Mouse (Mus musculus): Measurements from ENCODE around the gene Ascc3. TPM values are rescaled to one million over a fixed set of nuclear protein-coding genes. Genes with fewer than 3 reads are reported as not detected.

The Ascc3 gene
- polyA plus RNA-seq, 1 experiment, result 5.6 TPM

GRCm38 (mm10) chr10:50843363-50843762, 250.9 kb downstream of the Ascc3 start:
- no peak overlapping the region for H3K4me3 ChIP-seq (ENCODE audit: insufficient read depth, poor library complexity, severe bottlenecking)
- TF ChIP-seq MYOD1 (IDR thresholded peaks at IDR 0.05; ENCODE audit: control insufficient read depth, insufficient read length, low read depth), result no peak
- TF ChIP-seq USF1 (IDR thresholded peaks at IDR 0.05; ENCODE audit: low read depth), result no peak
- TF ChIP-seq CEBPB (IDR thresholded peaks at IDR 0.05; ENCODE audit: low read depth), result no peak
- TF ChIP-seq MYOG (IDR thresholded peaks at IDR 0.05; ENCODE audit: control insufficient read depth, extremely low read depth, insufficient read length), result no peak
- no peak for TF ChIP-seq FOSL1 (IDR thresholded peaks at IDR 0.05; ENCODE audit: insufficient read depth, low read length, poor library complexity, severe bottlenecking)
- TF ChIP-seq MAX (IDR thresholded peaks at IDR 0.05), result no peak
- peaks cover 9% of the 10 kb centered on the region for H3K36me3 ChIP-seq (ENCODE audit: control insufficient read depth, insufficient read depth)
- H3K79me3 ChIP-seq (ENCODE audit: low read depth), result no peaks in the 10 kb centered on the region
- H3K27me3 ChIP-seq (ENCODE audit: control insufficient read depth, insufficient read depth, insufficient read length), result no peaks in the 10 kb centered on the region
- H3K79me2 ChIP-seq (ENCODE audit: control insufficient read depth, insufficient read depth), result no peaks in the 10 kb centered on the region
- H3ac ChIP-seq (ENCODE audit: control insufficient read depth, insufficient read length, low read depth), result no peak overlapping the region

GRCm38 (mm10) chr10:50868202-50868601, 275.7 kb downstream of the Ascc3 start:
- H3K27me3 ChIP-seq (ENCODE audit: control insufficient read depth, insufficient read depth, insufficient read length), result no peaks in the 10 kb centered on the region
- H3K36me3 ChIP-seq (ENCODE audit: control insufficient read depth, insufficient read depth), result no peaks in the 10 kb centered on the region
- no peaks in the 10 kb centered on the region for H3K79me2 ChIP-seq (ENCODE audit: control insufficient read depth, insufficient read depth)
- no peaks in the 10 kb centered on the region for H3K79me3 ChIP-seq (ENCODE audit: low read depth)
- no peak overlapping the region for H3K4me3 ChIP-seq (ENCODE audit: insufficient read depth, poor library complexity, severe bottlenecking)
- H3ac ChIP-seq (ENCODE audit: control insufficient read depth, insufficient read length, low read depth), result no peak overlapping the region
- TF ChIP-seq MAX (IDR thresholded peaks at IDR 0.05) (no peak), FOSL1 (IDR thresholded peaks at IDR 0.05; ENCODE audit: insufficient read depth, low read length, poor library complexity, severe bottlenecking) (no peak), CEBPB (IDR thresholded peaks at IDR 0.05; ENCODE audit: low read depth) (no peak), MYOG (IDR thresholded peaks at IDR 0.05; ENCODE audit: control insufficient read depth, extremely low read depth, insufficient read length) (no peak), MYOD1 (IDR thresholded peaks at IDR 0.05; ENCODE audit: control insufficient read depth, insufficient read length, low read depth) (no peak), CTCF (IDR thresholded peaks at IDR 0.05; ENCODE audit: control insufficient read depth, insufficient read depth, insufficient read length) (no peak), USF1 (IDR thresholded peaks at IDR 0.05; ENCODE audit: low read depth) (no peak)

GRCm38 (mm10) chr10:50876952-50877351, 284.5 kb downstream of the Ascc3 start:
- Histone ChIP-seq H3K27me3 (ENCODE audit: control insufficient read depth, insufficient read depth, insufficient read length) (no peaks in the 10 kb centered on the region), H3K4me3 (ENCODE audit: insufficient read depth, poor library complexity, severe bottlenecking) (no peak overlapping the region), H3K79me2 (ENCODE audit: control insufficient read depth, insufficient read depth) (no peaks in the 10 kb centered on the region), H3K79me3 (ENCODE audit: low read depth) (no peaks in the 10 kb centered on the region), H3K36me3 (ENCODE audit: control insufficient read depth, insufficient read depth) (no peaks in the 10 kb centered on the region), H3ac (ENCODE audit: control insufficient read depth, insufficient read length, low read depth) (no peak overlapping the region)
- TF ChIP-seq MAX (IDR thresholded peaks at IDR 0.05), result no peak
- TF ChIP-seq FOSL1 (IDR thresholded peaks at IDR 0.05; ENCODE audit: insufficient read depth, low read length, poor library complexity, severe bottlenecking), result no peak
- no peak for TF ChIP-seq MYOG (IDR thresholded peaks at IDR 0.05; ENCODE audit: control insufficient read depth, extremely low read depth, insufficient read length)
- no peak for TF ChIP-seq CTCF (IDR thresholded peaks at IDR 0.05; ENCODE audit: control insufficient read depth, insufficient read depth, insufficient read length)
- TF ChIP-seq USF1 (IDR thresholded peaks at IDR 0.05; ENCODE audit: low read depth), result no peak
- TF ChIP-seq MYOD1 (IDR thresholded peaks at IDR 0.05; ENCODE audit: control insufficient read depth, insufficient read length, low read depth), result no peak
- no peak for TF ChIP-seq CEBPB (IDR thresholded peaks at IDR 0.05; ENCODE audit: low read depth)

- H3K36me3 ChIP-seq (ENCODE audit: control insufficient read depth, insufficient read depth), result no peaks in the 10 kb centered on the region
- H3K79me3 ChIP-seq (ENCODE audit: low read depth), result no peaks in the 10 kb centered on the region
- TF ChIP-seq USF1 (IDR thresholded peaks at IDR 0.05; ENCODE audit: low read depth) (no peak), CTCF (IDR thresholded peaks at IDR 0.05; ENCODE audit: control insufficient read depth, insufficient read depth, insufficient read length) (peak; percentile 48)
- no peak overlapping the region for H3K4me3 ChIP-seq (ENCODE audit: insufficient read depth, poor library complexity, severe bottlenecking)
- no peaks in the 10 kb centered on the region for H3K27me3 ChIP-seq (ENCODE audit: control insufficient read depth, insufficient read depth, insufficient read length)
- H3ac ChIP-seq (ENCODE audit: control insufficient read depth, insufficient read length, low read depth), result no peak overlapping the region
- H3K79me2 ChIP-seq (ENCODE audit: control insufficient read depth, insufficient read depth), result no peaks in the 10 kb centered on the region
Measured at GRCm38 (mm10) chr10:50881476-50882069, 289.1 kb downstream of the Ascc3 start.

GRCm38 (mm10) chr10:50882366-50882765, 289.9 kb downstream of the Ascc3 start:
- Histone ChIP-seq H3K27me3 (ENCODE audit: control insufficient read depth, insufficient read depth, insufficient read length) (no peaks in the 10 kb centered on the region), H3ac (ENCODE audit: control insufficient read depth, insufficient read length, low read depth) (no peak overlapping the region)
- TF ChIP-seq USF1 (IDR thresholded peaks at IDR 0.05; ENCODE audit: low read depth) (no peak), FOSL1 (IDR thresholded peaks at IDR 0.05; ENCODE audit: insufficient read depth, low read length, poor library complexity, severe bottlenecking) (no peak), MYOD1 (IDR thresholded peaks at IDR 0.05; ENCODE audit: control insufficient read depth, insufficient read length, low read depth) (no peak), MAX (IDR thresholded peaks at IDR 0.05) (no peak), CEBPB (IDR thresholded peaks at IDR 0.05; ENCODE audit: low read depth) (no peak), CTCF (IDR thresholded peaks at IDR 0.05; ENCODE audit: control insufficient read depth, insufficient read depth, insufficient read length) (no peak), MYOG (IDR thresholded peaks at IDR 0.05; ENCODE audit: control insufficient read depth, extremely low read depth, insufficient read length) (no peak)

GRCm38 (mm10) chr10:50886305-50886704, 293.8 kb downstream of the Ascc3 start:
- no peaks in the 10 kb centered on the region for H3K79me2 ChIP-seq (ENCODE audit: control insufficient read depth, insufficient read depth)
- H3K36me3 ChIP-seq (ENCODE audit: control insufficient read depth, insufficient read depth), result no peaks in the 10 kb centered on the region
- H3K79me3 ChIP-seq (ENCODE audit: low read depth), result no peaks in the 10 kb centered on the region
- no peak overlapping the region for H3ac ChIP-seq (ENCODE audit: control insufficient read depth, insufficient read length, low read depth)
- no peaks in the 10 kb centered on the region for H3K27me3 ChIP-seq (ENCODE audit: control insufficient read depth, insufficient read depth, insufficient read length)
- no peak overlapping the region for H3K4me3 ChIP-seq (ENCODE audit: insufficient read depth, poor library complexity, severe bottlenecking)
- TF ChIP-seq MYOD1 (IDR thresholded peaks at IDR 0.05; ENCODE audit: control insufficient read depth, insufficient read length, low read depth), result no peak
- no peak for TF ChIP-seq MAX (IDR thresholded peaks at IDR 0.05)
- TF ChIP-seq CTCF (IDR thresholded peaks at IDR 0.05; ENCODE audit: control insufficient read depth, insufficient read depth, insufficient read length), result no peak

More at GRCm38 (mm10) chr10:50882366-50882765, 289.9 kb downstream of the Ascc3 start:
- no peaks in the 10 kb centered on the region for H3K79me2 ChIP-seq (ENCODE audit: control insufficient read depth, insufficient read depth)
- H3K36me3 ChIP-seq (ENCODE audit: control insufficient read depth, insufficient read depth), result no peaks in the 10 kb centered on the region
- no peak overlapping the region for H3K4me3 ChIP-seq (ENCODE audit: insufficient read depth, poor library complexity, severe bottlenecking)
- H3K79me3 ChIP-seq (ENCODE audit: low read depth), result no peaks in the 10 kb centered on the region
